Mouse (Mus musculus) right cerebral cortex, postnatal 10 days (tissue): ENCODE data around the gene Hadhb.

Source experiments
- DNase-seq, 2 experiments: peaks; one replicate each; pipeline ENCODE4 v3.0.0; 2021; ENCODE audit warnings: low spot score in 2 of 2

The Hadhb gene

GRCm38 (mm10) chr5:30154474-30155394 lies at the start of gene Hadhb, which contains the start of gene Hadha:
Gene Hadhb, plus strand, starts transcription at chr5:30155248.
Gene Hadha, minus strand, starts transcription at chr5:30155162.
- DNase-seq: peak; percentile 94

GRCm38 (mm10) chr5:30105668-30106300 lies 49.3 kb upstream of the Hadhb start, which contains the start of gene 3110082J24Rik:
Gene 3110082J24Rik, minus strand, starts transcription at chr5:30106086.
- peak; percentile 81 to 82 for DNase-seq

GRCm38 (mm10) chr5:30106756-30107155 lies 48.3 kb upstream of the Hadhb start:
- peak; percentile 19 for DNase-seq

GRCm38 (mm10) chr5:30107186-30107585 lies 47.9 kb upstream of the Hadhb start:
- peak; percentile 42 to 45 for DNase-seq

- peak; percentile 50 to 61 for DNase-seq
Measured at GRCm38 (mm10) chr5:30107611-30108041, 47.4 kb upstream of the Hadhb start.

- peak; percentile 18 to 20 for DNase-seq
Measured at GRCm38 (mm10) chr5:30108233-30108632, 46.8 kb upstream of the Hadhb start.

GRCm38 (mm10) chr5:30109899-30110298 lies 45.1 kb upstream of the Hadhb start:
- DNase-seq: peak in 1 of 2 experiments; percentile 16

GRCm38 (mm10) chr5:30110371-30111060 lies 44.5 kb upstream of the Hadhb start:
- DNase-seq: peak; percentile 36

GRCm38 (mm10) chr5:30111126-30111525 lies 43.9 kb upstream of the Hadhb start:
- DNase-seq: peak; percentile 79 to 84

GRCm38 (mm10) chr5:30111771-30112170 lies 43.3 kb upstream of the Hadhb start:
- peak; percentile 18 to 19 for DNase-seq

- peak in 1 of 2 experiments; percentile 29 for DNase-seq
Measured at GRCm38 (mm10) chr5:30112533-30113068, 42.4 kb upstream of the Hadhb start.

GRCm38 (mm10) chr5:30113881-30114760 lies 40.9 kb upstream of the Hadhb start:
- peak; percentile 85 to 88 for DNase-seq

GRCm38 (mm10) chr5:30114761-30115140 lies 40.3 kb upstream of the Hadhb start:
- no peak for DNase-seq

GRCm38 (mm10) chr5:30115718-30116117 lies 39.3 kb upstream of the Hadhb start:
- DNase-seq: no peak

GRCm38 (mm10) chr5:30118018-30118417 lies 37.0 kb upstream of the Hadhb start:
- no peak for DNase-seq

GRCm38 (mm10) chr5:30119163-30119562 lies 35.9 kb upstream of the Hadhb start:
- DNase-seq: peak in 1 of 2 experiments; percentile 17

GRCm38 (mm10) chr5:30120106-30120505 lies 34.9 kb upstream of the Hadhb start:
- peak in 1 of 2 experiments; percentile 12 for DNase-seq

GRCm38 (mm10) chr5:30122481-30122880 lies 32.6 kb upstream of the Hadhb start:
- DNase-seq: no peak

GRCm38 (mm10) chr5:30125587-30125986 lies 29.5 kb upstream of the Hadhb start:
- peak; percentile 24 to 31 for DNase-seq

GRCm38 (mm10) chr5:30126756-30127155 lies 28.3 kb upstream of the Hadhb start:
- DNase-seq: no peak
